Mouse (Mus musculus) erythroblast, embryonic 14.5 days (primary cell): ENCODE measurements around the gene Nfia. TPM values are rescaled to one million over a fixed set of nuclear protein-coding genes. Genes with fewer than 3 reads are reported as not detected.

Experiments used
- H3K27me3 ChIP-seq: 2 replicates; pipeline ENCODE4 v1.6.1; 2012; ENCODE audit warnings: inconsistent platforms; ENCODE audit not compliant: control insufficient read depth
- H3K36me3 ChIP-seq: 2 replicates; pipeline ENCODE4 v1.6.1; 2012; ENCODE audit warnings: mild to moderate bottlenecking, inconsistent platforms; ENCODE audit not compliant: control insufficient read depth
- H3K4me1 ChIP-seq: 2 replicates; pipeline ENCODE4 v1.6.1; 2012; ENCODE audit warnings: inconsistent platforms; ENCODE audit not compliant: control insufficient read depth
- H3K4me3 ChIP-seq: replicated peaks from 2 replicates; pipeline ENCODE3; 2012; ENCODE audit warnings: moderate library complexity, mild to moderate bottlenecking, inconsistent platforms
- H3K9me3 ChIP-seq: 2 replicates; pipeline ENCODE4 v1.6.1; 2012; ENCODE audit warnings: low read length, inconsistent platforms, mixed read lengths; ENCODE audit not compliant: control insufficient read depth
- GATA1 ChIP-seq: IDR thresholded peaks from 2 replicates; pipeline ENCODE4 v1.6.1; 2012; ENCODE audit warnings: low read length, inconsistent platforms, mixed read lengths
- TAL1 ChIP-seq: IDR thresholded peaks from 3 replicates; pipeline ENCODE4 v1.6.1; 2012; ENCODE audit warnings: low read length, inconsistent platforms, mixed read lengths
- polyA plus RNA-seq: library from polyadenylated mRNA; stranded (reverse); fragments of >175 nt; gene quantifications from 2 replicates; pipeline ENCODE4 v1.2.3, GENCODE M21; 2012

Gene Nfia
- polyA plus RNA-seq, 1 experiment, result 0.08 TPM

DNA sequence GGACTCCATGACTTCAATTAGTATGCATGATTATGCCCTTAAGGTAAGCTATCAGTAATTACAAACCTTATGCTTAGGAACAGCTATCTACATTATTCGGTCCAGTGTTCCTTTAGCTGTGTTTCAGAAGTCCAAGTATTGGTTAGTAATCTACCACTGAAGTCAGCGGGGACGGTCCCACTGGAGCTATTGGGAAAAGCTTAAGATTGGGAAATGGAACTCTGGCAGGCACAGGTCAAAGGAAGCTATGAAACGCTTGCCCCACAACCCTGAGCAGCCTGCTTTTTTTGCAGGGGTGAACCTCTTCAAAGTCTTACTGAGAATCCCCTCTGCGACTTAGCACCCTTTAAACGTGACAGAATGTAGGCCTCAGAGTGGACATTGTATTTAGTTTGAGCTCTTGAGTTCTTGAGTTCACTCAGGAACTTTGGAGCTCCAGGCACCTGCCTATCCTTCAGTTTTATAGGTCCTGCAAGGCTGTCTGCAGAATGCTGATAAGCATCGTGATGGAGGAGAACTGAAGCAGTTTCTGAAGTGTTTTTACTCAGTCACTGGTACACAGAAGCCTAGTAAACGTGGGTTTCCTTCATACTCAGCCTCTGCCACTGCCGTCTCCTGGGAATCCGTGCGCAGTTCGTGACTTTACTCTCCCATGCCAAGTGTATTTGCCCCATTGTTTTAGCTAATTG lies 127.9 kb downstream of the Nfia start:
- H3K27me3 ChIP-seq, result no peaks in the 10 kb centered on the region
- H3K4me1 ChIP-seq, result peaks cover 7% of the 10 kb centered on the region; the same call in 1 of the 2 replicates
- H3K9me3 ChIP-seq, result no peaks in the 10 kb centered on the region
- H3K36me3 ChIP-seq, result no peaks in the 10 kb centered on the region
- TF ChIP-seq GATA1 (no peak), TAL1 (no peak)
- H3K4me3 ChIP-seq, result no peak overlapping the region

DNA sequence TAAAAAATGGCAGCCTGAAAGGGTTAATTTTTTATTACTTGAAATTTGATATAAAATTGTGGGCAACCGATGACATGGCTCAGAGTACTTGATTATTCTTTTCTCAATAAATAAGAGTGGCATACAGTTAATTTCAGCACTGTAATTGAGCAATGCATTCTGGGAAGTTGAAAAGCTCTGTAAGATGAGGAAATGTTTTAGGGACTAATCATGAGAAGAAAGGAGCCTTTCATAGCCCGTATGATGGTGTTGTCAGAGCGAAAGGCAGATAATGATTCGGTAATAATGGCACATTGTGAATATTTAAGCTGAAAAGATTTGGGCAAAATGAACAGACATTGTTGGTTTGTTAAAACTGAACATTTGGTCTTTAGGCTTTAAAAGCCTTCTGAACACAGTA lies 133.3 kb downstream of the Nfia start:
- no peaks in the 10 kb centered on the region for H3K27me3 ChIP-seq
- no peak for TF ChIP-seq TAL1
- no peak for TF ChIP-seq GATA1

DNA sequence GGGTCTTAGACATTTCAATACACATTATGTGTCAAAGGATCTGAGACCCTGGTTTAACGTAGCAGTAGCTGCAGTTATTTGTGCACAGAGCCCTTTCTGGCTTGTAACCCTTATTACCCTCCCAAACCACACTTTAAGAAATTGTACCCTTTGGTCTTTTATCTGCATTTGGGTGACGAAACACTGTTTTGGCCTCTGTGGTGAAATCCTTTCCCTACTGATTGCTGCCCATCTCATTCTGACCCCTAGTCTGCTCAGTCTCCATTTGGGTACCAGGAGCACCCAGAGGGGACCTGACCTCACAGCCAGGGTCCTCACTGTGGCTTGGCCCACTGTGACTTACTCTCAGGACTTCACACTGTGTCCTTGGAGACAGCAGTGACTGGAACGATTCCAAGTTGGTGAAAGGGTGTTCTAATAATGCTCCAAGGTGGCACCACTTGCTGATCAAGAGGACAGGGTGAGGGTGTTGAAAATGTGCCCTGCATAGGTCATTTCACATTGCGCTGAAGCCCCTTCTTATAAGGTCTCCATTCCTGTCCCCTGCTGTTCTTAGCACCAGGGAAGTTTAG lies 136.1 kb downstream of the Nfia start:
- Histone ChIP-seq H3K4me3 (no peak overlapping the region), H3K36me3 (no peaks in the 10 kb centered on the region), H3K9me3 (no peaks in the 10 kb centered on the region), H3K4me1 (no peaks in the 10 kb centered on the region), H3K27me3 (no peaks in the 10 kb centered on the region)
- TF ChIP-seq TAL1 (no peak), GATA1 (no peak)

More for the DNA sequence above, 133.3 kb downstream of the Nfia start:
- H3K4me1 ChIP-seq, result peaks cover under 1% of the 10 kb centered on the region; the same call in 1 of the 2 replicates
- H3K36me3 ChIP-seq, result no peaks in the 10 kb centered on the region
- no peak overlapping the region for H3K4me3 ChIP-seq
- no peaks in the 10 kb centered on the region for H3K9me3 ChIP-seq

DNA sequence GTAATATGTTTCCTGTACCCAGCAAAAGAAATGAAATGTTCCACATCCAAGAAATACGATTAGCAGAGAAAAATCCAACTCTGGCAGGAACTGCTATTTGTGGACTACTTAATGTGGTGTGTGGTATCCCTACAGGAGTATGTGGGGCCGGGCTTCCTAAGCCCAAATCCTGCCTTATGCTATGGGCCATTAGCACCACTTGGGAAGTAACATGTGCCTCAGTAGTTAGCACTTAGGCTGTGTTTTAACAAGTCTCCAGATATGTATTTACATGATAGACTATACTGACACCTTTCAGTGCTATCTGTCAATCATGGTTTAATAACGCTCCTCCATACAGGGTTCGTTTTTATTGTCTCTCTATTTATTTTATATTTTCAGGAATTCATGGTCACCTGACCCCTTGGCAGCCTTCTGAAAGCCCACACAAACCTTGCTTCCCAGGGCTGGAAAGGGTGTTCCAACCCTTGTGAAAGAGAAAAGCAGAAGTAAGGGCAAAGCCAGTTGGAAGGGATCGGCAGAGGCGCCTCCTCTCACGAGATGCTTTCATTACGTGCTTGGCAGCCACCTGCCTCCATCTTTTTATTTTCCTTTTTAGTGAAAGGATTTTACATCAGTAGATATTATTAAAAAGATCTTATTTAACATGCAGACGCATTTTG lies 137.7 kb downstream of the Nfia start:
- Histone ChIP-seq H3K27me3 (no peaks in the 10 kb centered on the region), H3K36me3 (no peaks in the 10 kb centered on the region), H3K4me3 (no peak overlapping the region), H3K9me3 (no peaks in the 10 kb centered on the region), H3K4me1 (no peaks in the 10 kb centered on the region)
- TF ChIP-seq GATA1 (no peak), TAL1 (no peak)

DNA sequence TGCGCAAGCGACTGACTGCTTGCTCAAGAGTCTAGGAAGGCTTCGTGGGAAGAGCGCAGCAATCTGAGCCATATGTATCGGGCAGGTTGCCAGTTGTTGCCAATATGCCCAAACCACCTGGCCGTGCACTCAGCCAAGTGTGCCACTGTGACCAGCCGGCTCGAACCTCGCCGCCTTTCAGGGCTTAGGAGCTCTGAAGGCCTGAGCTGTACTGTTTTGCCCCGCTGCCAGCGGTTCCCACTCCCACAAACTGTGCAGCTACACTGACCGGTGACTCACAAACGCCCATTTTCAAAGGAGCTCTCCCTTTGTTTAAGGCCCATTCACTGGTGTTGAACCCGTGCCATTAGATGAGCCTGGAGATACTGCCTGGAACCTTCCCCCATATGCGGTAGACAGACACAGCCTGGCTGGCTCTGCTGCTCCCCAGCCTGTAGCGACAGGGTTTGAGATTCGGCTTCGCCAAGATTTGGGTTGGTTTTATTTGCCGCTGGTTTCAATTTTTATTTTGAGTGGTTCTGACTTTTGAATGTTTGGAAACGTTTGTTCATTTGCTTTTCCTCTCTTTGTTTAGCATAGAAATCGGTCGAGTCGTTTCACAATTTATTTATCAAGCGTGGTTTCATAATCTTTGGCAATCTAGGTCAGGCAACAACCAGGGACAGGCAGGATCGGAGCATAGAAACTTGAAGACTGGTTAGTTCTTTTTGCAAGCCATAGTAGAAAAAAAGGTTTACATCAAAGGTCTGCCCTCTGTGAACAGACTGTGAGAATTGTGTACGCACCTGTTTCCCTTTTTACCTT lies 138.4 kb downstream of the Nfia start:
- H3K36me3 ChIP-seq, result no peaks in the 10 kb centered on the region
- no peaks in the 10 kb centered on the region for H3K4me1 ChIP-seq
- no peaks in the 10 kb centered on the region for H3K27me3 ChIP-seq
- H3K4me3 ChIP-seq, result no peak overlapping the region
- H3K9me3 ChIP-seq, result no peaks in the 10 kb centered on the region
- TF ChIP-seq TAL1, result no peak
- TF ChIP-seq GATA1, result no peak

DNA sequence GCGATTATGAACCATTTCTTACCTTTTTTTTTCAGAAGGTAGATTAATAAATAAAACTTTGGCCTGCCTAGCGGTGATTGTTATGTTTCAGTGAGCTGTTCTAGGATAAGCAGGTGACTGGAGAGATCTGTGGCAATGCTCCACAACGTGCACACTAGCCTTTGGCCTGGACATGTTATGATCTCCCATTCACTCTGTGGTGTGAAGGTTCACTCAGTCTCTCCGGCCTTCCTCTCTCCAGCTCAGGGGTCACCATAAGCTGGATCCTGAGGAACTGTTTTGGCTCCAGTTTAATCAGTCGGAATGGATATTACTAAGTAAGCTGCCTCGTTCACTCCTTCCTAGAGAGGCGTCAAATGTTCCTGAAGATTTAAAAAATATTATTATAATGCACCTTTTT lies 139.2 kb downstream of the Nfia start:
- Histone ChIP-seq H3K4me3 (no peak overlapping the region), H3K27me3 (no peaks in the 10 kb centered on the region), H3K4me1 (no peaks in the 10 kb centered on the region), H3K36me3 (no peaks in the 10 kb centered on the region), H3K9me3 (no peaks in the 10 kb centered on the region)
- TF ChIP-seq TAL1, result no peak
- TF ChIP-seq GATA1, result no peak

DNA sequence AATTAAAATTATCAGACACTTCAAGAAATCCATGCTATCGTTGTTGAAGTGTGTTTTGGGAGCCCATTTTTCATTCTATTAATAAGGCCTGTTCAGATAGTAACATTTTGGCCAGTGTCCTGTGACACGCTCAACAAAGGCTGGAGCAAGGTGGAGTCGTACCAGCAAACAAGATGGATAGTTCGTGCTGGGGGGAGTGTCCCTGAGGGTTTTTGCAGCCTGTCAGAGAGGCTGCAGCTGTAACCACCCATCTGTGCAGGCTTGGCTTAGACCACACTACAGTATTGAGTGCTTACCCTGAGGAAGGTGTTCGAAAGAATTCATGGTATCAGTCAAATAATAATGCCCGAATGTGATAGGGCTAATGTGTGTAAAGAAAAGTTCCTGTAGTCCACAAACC lies 139.6 kb downstream of the Nfia start:
- Histone ChIP-seq H3K4me1 (no peaks in the 10 kb centered on the region), H3K27me3 (no peaks in the 10 kb centered on the region), H3K9me3 (no peaks in the 10 kb centered on the region), H3K36me3 (no peaks in the 10 kb centered on the region), H3K4me3 (no peak overlapping the region)
- no peak for TF ChIP-seq TAL1
- TF ChIP-seq GATA1, result no peak

DNA sequence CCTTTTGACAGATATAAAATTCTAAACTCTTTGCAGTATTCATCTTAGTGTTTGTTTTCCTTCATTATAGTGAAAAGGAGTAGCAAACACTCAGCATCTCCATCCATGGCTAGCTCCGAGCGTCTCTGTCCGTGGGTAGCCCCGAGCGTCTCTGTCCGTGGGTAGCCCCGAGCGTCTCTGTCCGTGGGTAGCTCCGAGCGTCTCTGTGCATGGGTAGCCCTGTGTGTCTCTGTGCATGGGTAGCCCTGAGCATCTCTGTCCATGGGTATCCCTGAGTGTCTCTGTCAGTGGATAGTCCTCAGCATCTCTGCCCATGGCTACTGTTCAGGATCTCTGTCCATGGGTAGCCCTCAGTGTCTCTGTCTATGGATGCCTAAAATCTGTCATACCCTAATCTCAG lies 140.0 kb downstream of the Nfia start:
- Histone ChIP-seq H3K4me3 (no peak overlapping the region), H3K4me1 (no peaks in the 10 kb centered on the region), H3K27me3 (no peaks in the 10 kb centered on the region), H3K36me3 (no peaks in the 10 kb centered on the region), H3K9me3 (no peaks in the 10 kb centered on the region)
- TF ChIP-seq TAL1 (no peak), GATA1 (no peak)

DNA sequence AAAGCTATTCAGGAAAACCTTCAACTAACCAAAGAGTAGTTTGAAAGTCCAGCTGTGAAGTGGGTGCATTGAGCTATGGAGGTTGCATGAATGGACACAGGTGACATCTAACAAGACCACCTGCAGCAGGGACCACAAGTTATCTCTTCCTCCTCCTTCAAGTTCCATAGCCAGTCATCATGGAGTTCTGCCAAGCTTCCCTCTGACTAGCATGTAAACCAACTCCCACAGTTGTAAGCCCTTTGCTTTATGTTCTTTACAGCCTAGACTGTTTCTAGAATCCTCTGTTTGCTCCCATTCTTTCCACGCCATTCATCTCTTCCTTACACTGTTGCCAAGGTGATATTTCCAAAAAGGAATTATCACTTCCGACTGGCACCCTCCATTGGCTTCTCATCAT lies 141.8 kb downstream of the Nfia start:
- Histone ChIP-seq H3K36me3 (no peaks in the 10 kb centered on the region), H3K27me3 (no peaks in the 10 kb centered on the region), H3K9me3 (no peaks in the 10 kb centered on the region), H3K4me1 (no peaks in the 10 kb centered on the region), H3K4me3 (no peak overlapping the region)
- TF ChIP-seq GATA1 (no peak), TAL1 (no peak)
